Mouse (Mus musculus) G1E (cell line): ENCODE measurements around the gene Vat1.

Experiments used
- CTCF ChIP-seq: IDR thresholded peaks from 2 replicates; pipeline ENCODE4 v1.5.1; 2012; ENCODE audit warnings: low read depth, low read length, inconsistent platforms, mixed read lengths
- GATA1 ChIP-seq: IDR thresholded peaks from 2 replicates; pipeline ENCODE4 v1.6.1; 2012; ENCODE audit warnings: borderline replicate concordance, low read length, inconsistent platforms, mixed read lengths

DNA sequence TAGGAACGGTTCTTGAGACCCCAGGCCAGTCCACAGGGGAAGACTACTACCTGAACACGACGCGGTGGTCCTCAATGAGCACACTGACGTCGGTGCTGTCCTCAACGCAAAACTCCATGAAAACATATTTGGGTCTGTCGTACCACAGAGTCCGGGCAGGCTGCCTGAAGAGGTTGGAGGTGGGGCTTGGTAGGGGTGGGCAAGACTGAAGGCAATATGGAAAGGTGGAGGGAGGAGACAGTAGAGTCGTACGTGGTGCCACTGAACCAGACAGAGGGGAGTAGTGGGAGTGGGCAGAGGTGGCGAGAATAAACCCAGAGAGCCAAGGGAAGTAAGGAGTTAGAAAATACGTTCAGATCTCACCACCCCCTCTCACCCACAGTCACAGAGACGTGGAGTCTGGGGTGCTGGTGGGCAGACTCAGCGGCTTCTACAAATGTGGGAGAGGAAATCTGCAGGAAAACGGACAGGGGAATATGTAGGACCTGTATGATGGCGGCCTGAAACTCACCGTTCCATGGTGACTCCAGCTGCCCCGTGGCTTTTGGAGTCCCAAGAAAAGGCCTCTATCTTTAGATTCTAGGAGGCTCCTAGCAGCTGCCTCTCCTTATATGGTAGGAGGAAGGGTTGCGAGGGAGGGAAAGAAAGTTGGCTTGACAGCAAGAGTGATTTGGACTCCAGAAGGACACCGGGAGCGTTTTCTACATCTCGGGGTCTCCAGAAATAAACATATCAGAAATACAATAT, 41.8 kb downstream of the Vat1 start, which contains the start of gene Gm27029:
- TF ChIP-seq CTCF (no peak), GATA1 (no peak)
